Mouse (Mus musculus) adrenal gland, postnatal 14 days (tissue): ENCODE data around the gene 9830107B12Rik. TPM values are rescaled to one million over a fixed set of nuclear protein-coding genes. Genes with fewer than 3 reads are reported as not detected.
"Not testable (repeated sequence)": the region's sequence is repeated elsewhere in the genome, so short reads cannot be mapped to it uniquely, and the experiment has no call there.

Source experiments
- DNase-seq: peaks from one replicate; pipeline ENCODE4 v3.0.0; 2021; ENCODE audit warnings: mixed read lengths
- long read RNA-seq, 2 experiments: library from polyadenylated mRNA; stranded (forward); transcript quantifications; one replicate each; pipeline ENCODE4 v2.0.0; 2021
- total RNA-seq: library from RNA; stranded (reverse); gene quantifications from 2 replicates; pipeline ENCODE4 v1.2.3, GENCODE M21; 2021

9830107B12Rik gene
- 0.15 TPM in 1 of 2 replicates, not detected in the other for total RNA-seq
- long read RNA-seq, experiment 1 = 0 reads
- long read RNA-seq, experiment 2, partial matches to known transcripts = 0 of 1 reads
- long read RNA-seq, experiment 2, other reads (novel, unspliced or antisense) = 0 of 1 reads

GRCm38 (mm10) chr17:48146120-48146519 is at the start of gene 9830107B12Rik:
9830107B12Rik (minus strand) TSS chr17:48146268.
- no peak for DNase-seq

- no peak for DNase-seq
These were observed 46.3 kb upstream of the 9830107B12Rik start for GRCm38 (mm10) chr17:48192366-48192765.

- no peak for DNase-seq
These were observed 39.2 kb upstream of the 9830107B12Rik start for GRCm38 (mm10) chr17:48185252-48185651.

- not testable (repeated sequence) for DNase-seq
These were observed 21.0 kb upstream of the 9830107B12Rik start, which contains the start of gene A530064D06Rik for GRCm38 (mm10) chr17:48167103-48167502. A530064D06Rik (minus strand) TSS chr17:48167275.

GRCm38 (mm10) chr17:48157382-48158076 is 11.5 kb upstream of the 9830107B12Rik start:
- no peak for DNase-seq

- no peak for DNase-seq
These were observed 13.3 kb downstream of the 9830107B12Rik start for GRCm38 (mm10) chr17:48132810-48133209.

- DNase-seq = no peak
These were observed 25.6 kb downstream of the 9830107B12Rik start for GRCm38 (mm10) chr17:48120456-48120855.

- peak; percentile 84 for DNase-seq
These were observed 26.4 kb downstream of the 9830107B12Rik start for GRCm38 (mm10) chr17:48119656-48120055.

GRCm38 (mm10) chr17:48118570-48118969 is 27.5 kb downstream of the 9830107B12Rik start:
- DNase-seq = no peak

- DNase-seq = peak; percentile 61
These were observed 35.4 kb downstream of the 9830107B12Rik start for GRCm38 (mm10) chr17:48110547-48111287.

- no peak for DNase-seq
These were observed 37.5 kb downstream of the 9830107B12Rik start for GRCm38 (mm10) chr17:48108520-48108919.

GRCm38 (mm10) chr17:48107862-48108261 is 38.2 kb downstream of the 9830107B12Rik start:
- peak; percentile 19 for DNase-seq

- no peak for DNase-seq
These were observed 38.7 kb downstream of the 9830107B12Rik start for GRCm38 (mm10) chr17:48107333-48107732.

- DNase-seq = peak; percentile 90
These were observed 45.3 kb downstream of the 9830107B12Rik start for GRCm38 (mm10) chr17:48100441-48101417.

GRCm38 (mm10) chr17:48099312-48099711 is 46.8 kb downstream of the 9830107B12Rik start:
- DNase-seq = no peak

GRCm38 (mm10) chr17:48098528-48098890 is 47.6 kb downstream of the 9830107B12Rik start:
- DNase-seq = no peak

- no peak for DNase-seq
These were observed 48.1 kb downstream of the 9830107B12Rik start for GRCm38 (mm10) chr17:48097743-48098527.

GRCm38 (mm10) chr17:48097011-48097742 is 48.9 kb downstream of the 9830107B12Rik start:
- DNase-seq = peak; percentile 61

GRCm38 (mm10) chr17:48096321-48096720 is 49.7 kb downstream of the 9830107B12Rik start:
- no peak for DNase-seq

- DNase-seq = no peak
These were observed 50.3 kb downstream of the 9830107B12Rik start for GRCm38 (mm10) chr17:48095718-48096121.
